Mouse (Mus musculus) CD4-positive helper T cell, adult 2 months (primary cell): Measurements from ENCODE around the gene Gna11.

Experiments used
- DNase-seq: peaks from one replicate; pipeline ENCODE4 v3.0.0-alpha.2; 2012; ENCODE audit warnings: low read depth, missing footprints, low spot score

Gna11 gene

GRCm38 (mm10) chr10:81505016-81505664 lies 39.9 kb downstream of the Gna11 start:
- DNase-seq = peak; percentile 81

DNA sequence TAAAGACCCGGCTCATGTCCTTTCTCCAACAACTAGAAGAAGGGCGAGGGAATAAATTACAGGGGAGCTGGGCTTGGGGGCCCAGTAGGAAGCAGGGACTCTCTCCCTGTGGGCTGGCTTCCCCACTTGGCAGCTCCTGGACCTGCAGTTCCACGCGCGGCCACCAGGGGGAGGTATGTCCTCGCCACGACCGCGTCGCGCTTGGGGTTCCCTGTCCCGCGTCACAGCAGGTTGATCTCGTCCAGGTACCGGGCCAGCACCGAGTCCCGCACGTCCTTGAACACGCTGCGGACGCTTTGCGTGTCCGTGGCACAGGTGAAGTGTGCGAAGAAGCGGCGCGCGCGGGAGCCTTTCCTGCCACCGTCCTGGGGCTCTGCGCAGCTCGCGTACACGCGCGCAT lies 42.3 kb downstream of the Gna11 start:
- peak; percentile 86 for DNase-seq

DNA sequence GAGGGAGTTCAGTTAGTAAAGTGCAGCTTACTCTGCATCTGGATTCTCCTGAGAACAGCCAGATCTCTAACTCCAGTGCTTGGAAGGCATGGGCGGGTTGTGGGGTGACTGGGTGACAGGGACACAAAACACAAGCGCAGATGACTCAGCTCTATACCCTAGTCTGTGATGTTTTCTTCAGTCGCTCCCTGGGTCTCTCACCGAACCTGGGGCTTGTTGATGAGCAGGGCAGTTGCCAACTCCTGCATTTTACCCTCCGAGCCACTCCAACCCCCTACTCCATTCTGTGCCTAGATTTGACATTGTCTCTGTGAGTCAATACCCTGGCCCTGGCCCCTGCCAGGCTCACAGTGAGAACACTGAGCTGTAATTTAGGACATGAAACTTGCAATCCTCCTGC lies 43.1 kb downstream of the Gna11 start:
- no peak for DNase-seq

DNA sequence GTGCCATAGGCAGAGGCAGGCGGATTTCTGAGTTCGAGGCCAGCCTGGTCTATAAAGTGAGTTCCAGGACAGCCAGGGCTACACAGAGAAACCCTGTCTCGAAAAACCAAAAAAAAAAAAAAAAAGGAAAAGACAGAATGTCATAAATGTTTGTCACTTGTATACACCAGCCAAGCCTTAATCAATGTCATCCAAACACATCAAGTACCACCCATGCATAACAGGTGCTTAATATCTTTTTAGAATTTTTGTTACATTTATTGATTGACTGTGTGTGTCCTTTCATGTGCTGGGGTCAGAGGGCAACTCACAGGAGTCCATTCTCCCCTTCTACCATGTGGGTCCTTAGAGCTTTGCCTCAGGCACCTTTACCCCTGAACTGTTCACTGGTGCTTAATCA lies 45.0 kb downstream of the Gna11 start, which contains the start of gene S1pr4:
TSS of gene S1pr4 (minus strand) at position 101 of the 400 bp plus-strand sequence.
- DNase-seq = no peak

DNA sequence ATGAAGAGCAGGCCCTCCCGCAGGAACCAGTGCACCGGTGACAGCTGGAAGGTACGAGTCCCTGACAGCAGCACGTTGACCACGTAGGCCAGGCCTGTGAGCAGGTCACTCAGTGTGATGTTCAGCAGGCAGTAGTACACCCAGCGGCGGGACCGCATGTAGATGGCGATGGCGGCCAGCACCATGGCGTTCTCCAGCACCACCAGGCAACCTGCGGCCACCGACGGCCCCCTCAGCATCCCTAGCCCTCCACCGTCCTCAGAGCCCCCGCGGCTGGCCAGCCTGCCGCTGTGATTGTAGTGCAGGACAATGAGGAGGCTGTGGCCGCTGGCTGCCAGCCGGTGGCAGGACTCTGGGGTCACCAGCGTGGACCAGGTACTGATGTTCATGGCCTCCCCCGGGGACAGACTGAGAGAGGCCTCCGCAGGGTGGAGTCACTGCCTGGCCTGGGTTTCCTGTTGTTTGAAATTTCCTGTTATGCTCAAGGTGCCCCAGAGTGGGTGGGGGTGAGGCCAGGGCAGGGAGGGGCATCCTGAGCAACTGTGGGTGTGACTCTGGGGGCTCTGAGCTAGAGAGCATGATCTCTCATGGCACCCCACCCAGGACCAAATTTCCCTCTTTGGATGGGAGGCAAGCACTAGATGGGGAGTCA lies 45.6 kb downstream of the Gna11 start:
- DNase-seq = peak; percentile 85

DNA sequence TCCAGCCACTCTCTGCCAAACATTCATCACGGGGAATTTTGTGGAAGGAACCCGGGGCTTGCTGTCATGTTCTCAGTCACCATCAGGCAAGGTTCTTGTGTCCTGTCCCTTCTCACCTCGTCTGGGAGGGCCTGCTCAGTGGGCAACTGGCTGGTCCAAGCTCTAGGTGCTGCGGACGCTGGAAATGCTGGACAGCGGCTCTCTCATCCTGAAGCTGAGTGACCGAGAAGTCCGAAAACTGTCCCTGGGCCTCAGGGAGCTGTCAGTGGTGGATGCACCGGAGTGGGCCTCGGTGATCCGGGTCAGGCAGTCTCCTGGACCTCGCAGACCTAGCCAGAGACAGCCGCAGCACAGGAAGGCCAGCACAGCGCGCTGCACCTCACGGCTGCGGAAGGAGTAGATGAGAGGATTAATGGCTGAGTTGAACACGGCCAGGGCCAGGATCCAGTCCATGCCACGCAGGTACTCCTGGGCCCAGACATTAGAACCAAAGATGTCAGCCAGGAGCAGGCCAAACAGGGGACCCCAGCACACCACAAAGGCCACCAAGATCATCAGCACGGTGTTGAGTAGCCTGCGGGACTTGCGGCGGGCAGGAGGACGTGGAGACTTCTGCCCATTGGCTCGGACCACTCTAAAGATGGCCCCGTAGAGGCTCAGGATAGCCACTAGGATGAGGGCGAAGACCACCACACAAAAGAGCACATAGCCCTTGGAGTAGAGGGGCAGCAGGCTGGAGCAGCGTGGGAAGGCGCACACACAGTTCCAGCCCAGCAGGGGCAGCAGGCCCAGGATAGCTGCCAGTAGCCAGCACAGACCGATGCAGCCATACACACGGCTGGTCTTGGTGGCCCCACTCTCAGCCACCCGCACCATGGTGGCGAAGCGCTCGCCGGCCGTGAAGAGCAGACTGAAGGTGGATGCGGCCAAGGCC lies 46.4 kb downstream of the Gna11 start:
- DNase-seq = peak; percentile 52

- DNase-seq = no peak
Observed at GRCm38 (mm10) chr10:81497401-81498270, 47.4 kb downstream of the Gna11 start.

GRCm38 (mm10) chr10:81496969-81497368 lies 48.0 kb downstream of the Gna11 start:
- no peak for DNase-seq

- peak; percentile 98 for DNase-seq
Observed at GRCm38 (mm10) chr10:81496264-81496901, 48.6 kb downstream of the Gna11 start, which contains the start of gene Ncln. Ncln (minus strand) TSS chr10:81496392.

GRCm38 (mm10) chr10:81495616-81496263 lies 49.2 kb downstream of the Gna11 start:
- no peak for DNase-seq

DNA sequence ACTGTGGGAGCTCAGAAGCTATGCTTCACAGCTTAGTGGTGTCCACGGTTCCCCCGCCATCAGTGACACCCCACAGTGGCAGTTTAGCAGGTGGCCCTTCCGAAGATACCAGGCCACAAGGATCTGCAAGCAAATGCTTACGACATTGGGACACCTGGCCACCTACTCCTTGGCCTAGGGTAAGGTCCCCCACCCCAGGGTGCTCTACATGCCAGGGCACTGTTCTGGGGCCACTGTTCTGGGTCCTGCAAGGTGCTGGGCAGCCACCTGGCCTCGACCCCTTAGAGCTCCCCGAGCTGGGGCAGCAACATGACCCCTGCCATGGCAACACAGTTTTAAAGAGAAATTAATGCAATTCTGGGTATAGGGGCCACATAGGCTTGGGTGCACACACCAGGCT lies 49.8 kb downstream of the Gna11 start:
- DNase-seq = no peak

DNA sequence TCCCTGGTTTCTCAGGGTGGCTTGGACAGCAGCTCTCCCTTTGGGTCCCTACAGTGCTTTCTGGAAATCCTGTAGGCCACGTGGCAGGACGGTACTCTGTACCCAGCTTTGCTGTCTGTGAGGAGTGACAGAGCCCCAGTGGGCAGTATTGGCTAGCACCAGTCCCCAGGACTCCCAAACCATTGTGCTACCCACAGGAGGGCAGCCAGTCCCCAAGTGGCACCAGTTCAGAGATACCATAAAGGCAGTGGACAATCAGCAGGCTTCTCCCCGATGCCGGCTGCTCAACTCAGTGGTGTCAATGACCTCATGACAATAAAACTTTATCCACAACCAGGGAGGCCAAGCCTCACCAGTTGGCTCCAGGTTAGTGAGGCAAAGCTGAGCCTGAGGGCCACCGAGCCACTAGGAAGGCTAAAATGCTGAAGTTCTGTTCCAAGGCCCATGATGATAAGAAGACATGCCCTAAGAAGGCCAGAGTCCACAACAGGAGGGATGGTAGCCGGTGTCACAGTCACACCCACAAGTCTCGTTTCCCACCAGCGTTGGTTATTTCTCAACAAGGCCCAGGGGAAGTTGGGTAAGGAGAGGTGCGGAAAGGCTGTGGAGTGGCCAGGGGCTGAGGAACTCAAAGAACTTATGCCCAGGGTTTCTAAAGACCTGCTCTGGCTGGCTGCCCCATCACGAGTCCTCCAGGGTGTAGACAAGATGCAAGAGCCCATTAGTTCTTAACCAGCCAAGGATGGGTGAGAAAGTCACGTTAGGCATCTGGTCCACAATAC lies 50.5 kb downstream of the Gna11 start:
- DNase-seq = no peak

DNA sequence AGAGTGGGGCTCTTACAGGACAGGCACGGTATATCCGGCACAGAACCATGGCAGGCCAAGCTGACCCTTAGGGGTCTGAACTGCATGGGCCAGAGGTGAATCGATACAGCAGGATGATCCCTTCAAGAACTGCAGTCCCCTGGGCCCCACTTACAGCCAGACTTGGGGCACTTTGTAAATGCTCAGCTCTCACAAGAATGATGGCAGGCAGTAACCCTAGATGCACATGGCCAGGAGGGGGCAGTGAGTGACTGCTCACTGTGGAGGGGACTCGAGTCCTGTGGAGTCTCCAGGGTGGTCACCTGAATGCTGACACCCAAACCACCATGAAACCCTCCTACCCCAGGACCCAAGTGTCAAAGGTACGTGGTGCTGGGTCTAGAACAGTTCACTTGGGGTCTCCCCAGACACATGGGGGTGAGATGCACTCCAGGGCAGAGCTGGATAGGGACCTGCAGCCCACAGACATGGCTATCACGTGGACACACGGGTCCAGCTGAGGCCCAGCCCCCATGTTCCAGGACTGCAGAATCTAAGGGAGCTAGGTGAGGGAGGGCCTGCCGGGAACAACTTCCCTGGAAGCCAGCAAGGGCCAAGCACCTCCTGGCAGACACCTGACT lies 51.3 kb downstream of the Gna11 start:
- DNase-seq = no peak

- DNase-seq = no peak
Observed at GRCm38 (mm10) chr10:81492606-81493240, 52.3 kb downstream of the Gna11 start.

DNA sequence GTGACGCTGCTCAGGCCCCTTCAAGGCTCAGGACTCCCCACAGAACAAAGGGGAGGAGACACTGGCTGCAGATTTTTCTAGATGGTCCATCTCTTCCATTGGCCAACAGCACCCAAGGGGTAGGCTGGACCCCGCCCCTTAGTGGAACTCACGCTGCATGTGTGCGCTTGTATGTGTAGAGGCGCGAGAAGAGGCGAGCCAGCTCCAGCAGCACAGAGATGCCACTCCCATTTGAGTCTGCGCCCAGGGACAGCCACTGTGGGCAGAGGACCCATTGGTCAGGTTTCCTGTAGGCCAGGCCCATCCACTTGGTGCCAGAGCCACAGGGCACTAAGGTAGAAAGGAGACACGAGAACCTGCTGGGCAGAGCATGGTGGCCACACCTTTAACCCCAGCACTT lies 54.0 kb downstream of the Gna11 start:
- DNase-seq = no peak

- no peak for DNase-seq
Observed at GRCm38 (mm10) chr10:81489941-81490340, 55.0 kb downstream of the Gna11 start.

- DNase-seq = no peak
Observed at GRCm38 (mm10) chr10:81488081-81488480, 56.9 kb downstream of the Gna11 start.

DNA sequence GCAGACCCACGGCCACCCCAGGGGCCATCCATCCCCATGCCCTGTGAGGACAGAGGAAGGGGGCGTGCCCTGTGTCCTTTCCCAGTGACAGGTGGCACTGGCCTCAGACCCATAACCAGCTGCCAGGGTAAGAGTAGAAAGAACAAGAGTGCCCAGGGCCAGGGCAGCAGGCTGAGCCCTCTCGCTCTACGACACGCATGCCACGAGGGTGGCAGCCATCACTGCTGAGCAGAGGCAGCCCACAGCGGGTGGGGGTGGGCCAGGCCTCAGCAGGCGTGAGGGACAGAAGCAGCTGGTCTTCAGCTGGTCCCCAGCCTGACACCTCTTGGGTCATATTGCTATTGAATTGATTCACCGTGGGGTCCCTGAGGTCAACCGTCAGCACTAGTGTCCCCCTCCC lies 58.5 kb downstream of the Gna11 start:
- no peak for DNase-seq
